Mouse (Mus musculus): Measurements from ENCODE around the gene Krtap4-9. TPM values are rescaled to one million over a fixed set of nuclear protein-coding genes. Genes with fewer than 3 reads are reported as not detected.
"Not testable (repeated sequence)": the region's sequence is repeated elsewhere in the genome, so short reads cannot be mapped to it uniquely, and the experiment has no call there.

The Krtap4-9 gene
- total RNA-seq (2014; rRNA removed) = not detected in 2 replicates
- polyA plus RNA-seq (2015; fragmentation: Nextera tagmentation; extraction: Ambion mirVana) = not detected in 2 replicates

DNA sequence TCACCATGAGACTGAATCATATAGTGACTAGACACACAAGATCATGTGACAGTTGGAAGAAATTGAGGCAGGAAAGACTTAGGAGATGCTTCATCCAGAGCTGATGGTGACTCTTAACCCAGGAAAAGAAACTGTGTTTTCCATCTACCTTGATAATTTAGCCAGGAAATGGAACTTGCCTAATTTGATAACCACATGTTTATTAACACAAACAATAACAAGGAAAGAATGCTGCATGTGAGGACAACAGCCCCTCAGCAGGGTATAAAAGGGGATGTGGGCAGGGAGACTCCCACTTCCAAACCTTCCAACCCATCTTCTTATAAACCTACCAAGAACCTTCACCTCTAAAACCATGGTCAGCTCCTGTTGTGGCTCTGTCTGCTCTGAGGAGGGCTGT, at the start of gene Krtap4-9:
TSS of gene Krtap4-9 (plus strand) at position 301 of the 400 bp plus-strand sequence.
- H3K27ac ChIP-seq (ENCODE audit: low read depth, low read length); H3K9ac ChIP-seq (replicated peaks; ENCODE audit: low read length, poor library complexity, severe bottlenecking); H3K27me3 ChIP-seq (ENCODE audit: insufficient read depth, low read length); DNase-seq (ENCODE audit: low spot score); ATAC-seq (ENCODE audit: low FRiP score); H3K4me3 ChIP-seq (ENCODE audit: low read depth, low read length); H3K4me2 ChIP-seq (ENCODE audit: low read depth, low read length, poor library complexity, severe bottlenecking); H3K36me3 ChIP-seq (ENCODE audit: insufficient read depth, low read length); H3K9me3 ChIP-seq (ENCODE audit: low read length); H3K4me1 ChIP-seq (ENCODE audit: insufficient read depth, low read length): not testable (repeated sequence)

DNA sequence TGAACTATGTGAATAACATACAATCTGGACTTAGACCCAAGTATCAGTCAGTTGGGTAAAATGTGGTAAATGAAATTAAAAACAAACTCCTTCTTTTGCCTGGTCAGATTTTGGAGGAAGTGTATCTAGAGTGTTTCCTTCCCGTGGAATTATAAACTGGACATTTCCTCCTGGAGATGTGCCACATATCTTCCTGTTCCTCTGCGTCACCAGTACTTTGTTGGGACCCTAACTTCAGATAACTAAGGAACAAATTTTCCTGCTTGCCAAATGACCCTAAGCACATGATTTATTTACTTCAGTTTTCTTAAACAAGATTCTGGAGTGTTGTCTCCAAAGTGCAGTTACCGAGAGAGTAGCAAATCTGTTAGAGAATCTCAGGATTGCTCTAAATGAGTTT, 41.0 kb upstream of the Krtap4-9 start:
- no peaks in the 10 kb centered on the region for H3K36me3 ChIP-seq (ENCODE audit: insufficient read depth, low read length)
- ATAC-seq (ENCODE audit: low FRiP score) (no peak), DNase-seq (ENCODE audit: low spot score) (no peak)
- no peak overlapping the region for H3K4me2 ChIP-seq (ENCODE audit: low read depth, low read length, poor library complexity, severe bottlenecking)
- no peak for TF ChIP-seq CTCF (IDR thresholded peaks at IDR 0.05)
- H3K27ac ChIP-seq (ENCODE audit: low read depth, low read length) = no peak overlapping the region
- no peak overlapping the region for H3K4me3 ChIP-seq (ENCODE audit: low read depth, low read length)
- H3K4me1 ChIP-seq (ENCODE audit: insufficient read depth, low read length) = no peaks in the 10 kb centered on the region
- 87% methylated on average over 3 of the region's 3 CpGs for WGBS
- no peaks in the 10 kb centered on the region for H3K9me3 ChIP-seq (ENCODE audit: low read length)
- no peaks in the 10 kb centered on the region for H3K27me3 ChIP-seq (ENCODE audit: insufficient read depth, low read length)
- no peak overlapping the region for H3K9ac ChIP-seq (replicated peaks; ENCODE audit: low read length, poor library complexity, severe bottlenecking)

DNA sequence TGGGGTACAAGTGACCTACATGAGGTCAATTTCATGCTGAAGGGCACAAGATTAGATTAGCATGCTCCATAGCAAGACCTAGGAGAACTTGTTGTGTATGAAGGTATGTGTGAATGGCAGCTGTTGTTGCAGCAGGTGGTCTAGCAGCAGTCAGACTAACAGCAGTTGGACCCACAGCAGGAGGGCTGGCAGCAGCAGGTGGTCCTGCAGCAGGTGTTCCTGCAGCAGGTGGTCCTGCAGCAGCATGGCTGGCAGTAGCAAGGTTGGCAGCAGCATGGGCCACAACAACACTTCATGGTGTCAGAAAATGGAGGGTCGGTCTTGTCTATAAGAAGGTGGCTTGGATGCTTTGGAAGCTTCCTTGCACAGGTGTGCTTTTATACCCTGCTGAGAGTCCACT, 26.1 kb upstream of the Krtap4-9 start:
- Histone ChIP-seq H3K36me3 (ENCODE audit: insufficient read depth, low read length) (no peaks in the 10 kb centered on the region), H3K9ac (replicated peaks; ENCODE audit: low read length, poor library complexity, severe bottlenecking) (no peak overlapping the region), H3K4me2 (ENCODE audit: low read depth, low read length, poor library complexity, severe bottlenecking) (no peak overlapping the region), H3K4me3 (ENCODE audit: low read depth, low read length) (no peak overlapping the region), H3K9me3 (ENCODE audit: low read length) (no peaks in the 10 kb centered on the region), H3K27ac (ENCODE audit: low read depth, low read length) (no peak overlapping the region), H3K4me1 (ENCODE audit: insufficient read depth, low read length) (no peaks in the 10 kb centered on the region), H3K27me3 (ENCODE audit: insufficient read depth, low read length) (no peaks in the 10 kb centered on the region)
- DNase-seq (ENCODE audit: low spot score) = no peak
- 90% methylated on average over 1 of the region's 1 CpGs for WGBS
- TF ChIP-seq CTCF (IDR thresholded peaks at IDR 0.05) = no peak
- ATAC-seq (ENCODE audit: low FRiP score) = no peak

DNA sequence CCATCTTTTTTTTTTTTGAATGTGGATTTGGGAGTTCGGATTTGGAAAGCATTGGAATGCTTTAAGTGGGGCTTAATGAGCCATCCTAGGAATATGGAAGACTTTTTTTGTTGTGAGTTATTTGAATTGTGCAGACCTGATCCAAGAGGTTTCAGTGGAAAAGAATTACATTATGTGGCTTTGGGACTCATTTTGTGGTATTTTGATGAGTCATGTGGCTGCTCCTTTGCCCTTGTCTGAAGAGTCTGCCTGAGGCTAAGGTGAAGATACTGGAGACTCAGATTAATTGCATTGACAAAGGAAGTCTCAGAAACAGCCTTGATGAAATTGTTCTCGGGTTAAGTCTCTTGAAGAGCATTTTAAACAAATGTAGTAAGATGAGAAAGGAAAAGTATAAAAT, 16.6 kb upstream of the Krtap4-9 start:
- no peak overlapping the region for H3K4me3 ChIP-seq (ENCODE audit: low read depth, low read length)
- H3K9ac ChIP-seq (replicated peaks; ENCODE audit: low read length, poor library complexity, severe bottlenecking) = no peak overlapping the region
- no peak for TF ChIP-seq CTCF (IDR thresholded peaks at IDR 0.05)
- no peaks in the 10 kb centered on the region for H3K9me3 ChIP-seq (ENCODE audit: low read length)
- no peak overlapping the region for H3K27ac ChIP-seq (ENCODE audit: low read depth, low read length)
- no peak overlapping the region for H3K4me2 ChIP-seq (ENCODE audit: low read depth, low read length, poor library complexity, severe bottlenecking)
- ATAC-seq (ENCODE audit: low FRiP score) = no peak
- H3K4me1 ChIP-seq (ENCODE audit: insufficient read depth, low read length) = no peaks in the 10 kb centered on the region
- no peaks in the 10 kb centered on the region for H3K36me3 ChIP-seq (ENCODE audit: insufficient read depth, low read length)
- WGBS = 83% methylated on average over 2 of the region's 2 CpGs
- no peaks in the 10 kb centered on the region for H3K27me3 ChIP-seq (ENCODE audit: insufficient read depth, low read length)
- DNase-seq (ENCODE audit: low spot score) = no peak

DNA sequence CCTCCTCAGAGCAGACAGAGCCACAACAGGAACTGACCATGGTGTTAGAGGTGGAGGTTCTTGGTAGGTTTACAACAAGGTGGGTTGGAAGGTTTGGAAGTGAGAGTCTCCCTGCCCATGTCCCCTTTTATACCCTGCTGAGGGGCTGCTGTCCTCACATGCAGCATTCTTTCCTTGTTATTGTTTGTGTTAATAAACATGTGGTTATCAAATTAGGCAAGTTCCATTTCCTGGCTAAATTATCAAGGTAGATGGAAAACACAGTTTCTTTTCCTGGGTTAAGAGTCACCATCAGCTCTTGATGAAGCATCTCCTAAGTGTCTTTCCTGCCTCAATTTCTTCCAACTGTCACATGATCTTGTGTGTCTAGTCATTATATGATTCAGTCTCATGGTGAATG, 12.2 kb upstream of the Krtap4-9 start, which contains the start of gene Gm11595:
TSS of gene Gm11595 (minus strand) at position 101 of the 400 bp plus-strand sequence.
- not testable (repeated sequence) for H3K27me3 ChIP-seq (ENCODE audit: insufficient read depth, low read length); DNase-seq (ENCODE audit: low spot score); H3K9me3 ChIP-seq (ENCODE audit: low read length); H3K4me1 ChIP-seq (ENCODE audit: insufficient read depth, low read length); H3K4me2 ChIP-seq (ENCODE audit: low read depth, low read length, poor library complexity, severe bottlenecking); H3K27ac ChIP-seq (ENCODE audit: low read depth, low read length); ATAC-seq (ENCODE audit: low FRiP score); H3K9ac ChIP-seq (replicated peaks; ENCODE audit: low read length, poor library complexity, severe bottlenecking); H3K4me3 ChIP-seq (ENCODE audit: low read depth, low read length); H3K36me3 ChIP-seq (ENCODE audit: insufficient read depth, low read length)

DNA sequence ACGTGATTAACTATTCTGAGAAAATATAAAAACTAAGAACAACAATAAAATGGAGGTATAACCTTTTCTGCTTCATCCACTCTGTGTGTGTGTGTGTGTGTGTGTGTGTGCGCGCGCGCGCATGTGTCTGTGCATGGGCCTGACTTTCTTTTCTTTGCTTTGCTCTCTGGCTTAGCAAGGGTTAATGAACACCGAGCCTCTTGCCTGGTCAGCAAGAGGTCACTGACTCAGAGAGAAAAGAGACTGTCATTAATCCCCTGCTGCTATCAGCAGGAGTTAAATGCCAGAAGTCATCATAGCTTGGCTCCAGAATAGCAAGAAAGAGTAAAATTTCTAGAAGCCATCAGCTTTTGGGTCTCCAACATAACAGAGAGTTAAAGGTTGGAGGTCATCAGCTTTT, 6.6 kb upstream of the Krtap4-9 start:
- Histone ChIP-seq H3K9ac (replicated peaks; ENCODE audit: low read length, poor library complexity, severe bottlenecking) (no peak overlapping the region), H3K4me1 (ENCODE audit: insufficient read depth, low read length) (no peaks in the 10 kb centered on the region), H3K27ac (ENCODE audit: low read depth, low read length) (no peak overlapping the region), H3K9me3 (ENCODE audit: low read length) (no peaks in the 10 kb centered on the region), H3K4me2 (ENCODE audit: low read depth, low read length, poor library complexity, severe bottlenecking) (no peak overlapping the region), H3K4me3 (ENCODE audit: low read depth, low read length) (no peak overlapping the region), H3K27me3 (ENCODE audit: insufficient read depth, low read length) (no peaks in the 10 kb centered on the region), H3K36me3 (ENCODE audit: insufficient read depth, low read length) (no peaks in the 10 kb centered on the region)
- WGBS = 63% methylated on average over 7 of the region's 7 CpGs
- DNase-seq (ENCODE audit: low spot score) (no peak), ATAC-seq (ENCODE audit: low FRiP score) (no peak)
- no peak for TF ChIP-seq CTCF (IDR thresholded peaks at IDR 0.05)
